19 mouse cellular contexts compared by ENCODE assay signal in the genomic region with DNA sequence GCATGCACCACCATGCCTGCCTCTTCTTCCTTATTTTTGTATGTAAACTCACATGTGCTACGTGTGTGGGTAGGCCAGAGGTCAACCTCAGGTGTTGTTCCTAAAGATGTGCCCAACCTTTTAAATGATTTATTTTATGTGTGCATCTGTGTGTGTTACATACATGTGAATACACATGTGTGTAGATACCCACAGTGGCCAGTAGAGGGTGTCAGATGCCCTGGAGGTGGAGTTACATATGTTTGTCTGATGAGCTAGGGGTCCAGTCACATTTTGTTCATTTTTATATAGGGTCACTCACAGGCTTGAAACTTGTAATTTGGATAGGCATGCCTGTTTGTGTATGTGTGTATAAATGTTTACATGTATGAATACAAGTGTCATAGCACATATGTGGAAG. TPM values are rescaled to one million over a fixed set of nuclear protein-coding genes. Genes with fewer than 3 reads are reported as not detected.
DNase-seq lines count a peak whose midpoint lies in the region; ATAC-seq and TF ChIP-seq lines count a peak whose summit lies in the region.
"Had no signal": no experiment of that assay in that cellular context is flagged by ENCODE, and none has a peak within 500 bp of the region (broad histone marks: within the 10 kb centered on the region; RNA-seq: fewer than 3 reads in every experiment).

No protein-coding gene starts in this region.

- no peak overlapping the region for H3K4me3 ChIP-seq in heart, adult 2 months
- H3K4me3 ChIP-seq in lung, embryonic 14.5 days (ENCODE audit: low read depth, low read length), result no peak overlapping the region
- H3K4me3 ChIP-seq in stomach, postnatal 0 days (ENCODE audit: low read depth, low read length), result no peak overlapping the region
- H3K4me3 ChIP-seq: hindbrain, embryonic 12.5 days; neural tube, embryonic 13.5 days had no signal

- peaks cover 6% of the 10 kb centered on the region; the same call in 1 of the 2 replicates for H3K36me3 ChIP-seq in heart, adult 2 months (ENCODE audit: control insufficient read depth, insufficient read depth, low read length)
- no peaks in the 10 kb centered on the region for H3K36me3 ChIP-seq in lung, embryonic 14.5 days (ENCODE audit: insufficient read depth)
- no peaks in the 10 kb centered on the region for H3K36me3 ChIP-seq in stomach, postnatal 0 days (ENCODE audit: control insufficient read depth, insufficient read depth, low read length)
- H3K36me3 ChIP-seq: hindbrain, embryonic 12.5 days; neural tube, embryonic 13.5 days had no signal

- peaks cover 2% of the 10 kb centered on the region; the same call in 1 of the 2 replicates for H3K4me1 ChIP-seq in heart, adult 2 months (ENCODE audit: control insufficient read depth, insufficient read depth, low read length)
- no peaks in the 10 kb centered on the region for H3K4me1 ChIP-seq in lung, embryonic 14.5 days (ENCODE audit: insufficient read depth)
- H3K4me1 ChIP-seq in stomach, postnatal 0 days (replicated peaks; ENCODE audit: control insufficient read depth, insufficient read depth), result 0 out of 2 replicates have a peak, but pooled peaks cover 2% of the 10 kb centered on the region

- H3K9me3 ChIP-seq in lung, embryonic 14.5 days (ENCODE audit: low read depth, low read length), result no peaks in the 10 kb centered on the region
- no peaks in the 10 kb centered on the region for H3K9me3 ChIP-seq in stomach, postnatal 0 days (ENCODE audit: control insufficient read depth, low read length)
- H3K9me3 ChIP-seq: hindbrain, embryonic 12.5 days; neural tube, embryonic 13.5 days had no signal

- no peak overlapping the region for H3K4me2 ChIP-seq in lung, embryonic 14.5 days
- no peak overlapping the region for H3K4me2 ChIP-seq in stomach, postnatal 0 days (replicated peaks; ENCODE audit: low read depth)
- H3K4me2 ChIP-seq: heart, embryonic 11.5 days; hindbrain, embryonic 12.5 days; midbrain, embryonic 11.5 days; neural tube, embryonic 13.5 days had no signal

- no peak for DNase-seq in heart, adult 2 months
- no peak for DNase-seq in heart, adult 9 months (ENCODE audit: low spot score in 2 of 2)
- DNase-seq in lung, embryonic 14.5 days, result no peak
- DNase-seq in lung, adult 18-20 months, result no peak
- peak; percentile 67 for DNase-seq in R1 (ENCODE audit: low read depth, low spot score)
- no peak for DNase-seq in stomach, postnatal 0 days (ENCODE audit: low spot score)
- no peak for DNase-seq in thymus, postnatal 4 days
- DNase-seq: cerebellum, adult 9-10 months; heart, postnatal 10 days; kidney, adult 11 months; kidney, postnatal 10 days; lung, adult 2 months; thymus, adult 18-20 months had no signal

- TF ChIP-seq EP300 in heart, adult 2 months (IDR thresholded peaks at IDR 0.05; ENCODE audit: insufficient read depth, low read depth, low read length), result no peak
- no peak for TF ChIP-seq EP300 in stomach, postnatal 0 days (optimal IDR thresholded peaks at IDR 0.05)

- no peak for ATAC-seq in lung, embryonic 14.5 days (ENCODE audit: insufficient read depth)
- no peak for ATAC-seq in stomach, postnatal 0 days (ENCODE audit: low FRiP score, low TSS enrichment)
- ATAC-seq: forebrain, embryonic 14.5 days had no signal

- no peak for TF ChIP-seq POLR2A in heart, adult 2 months (IDR thresholded peaks at IDR 0.05; ENCODE audit: insufficient read depth, low read depth, low read length)

- H3K9ac ChIP-seq in heart, adult 2 months (ENCODE audit: low read depth, low read length), result no peak overlapping the region
- H3K9ac ChIP-seq in lung, embryonic 14.5 days, result no peak overlapping the region
- H3K9ac ChIP-seq in stomach, postnatal 0 days (ENCODE audit: low read length), result no peak overlapping the region
- H3K9ac ChIP-seq: hindbrain, embryonic 12.5 days; neural tube, embryonic 13.5 days had no signal

- H3K27me3 ChIP-seq in heart, adult 2 months (ENCODE audit: control insufficient read depth, insufficient read depth, low read length), result no peaks in the 10 kb centered on the region
- H3K27me3 ChIP-seq in lung, embryonic 14.5 days (ENCODE audit: insufficient read depth, low read length), result no peaks in the 10 kb centered on the region
- no peaks in the 10 kb centered on the region for H3K27me3 ChIP-seq in stomach, postnatal 0 days (ENCODE audit: control insufficient read depth, insufficient read depth, low read length)
- H3K27me3 ChIP-seq: hindbrain, embryonic 12.5 days; neural tube, embryonic 13.5 days had no signal

- H3K79me2 ChIP-seq in heart, adult 2 months (replicated peaks; ENCODE audit: control insufficient read depth, insufficient read depth, low read length), result no peaks in the 10 kb centered on the region

- intact Hi-C loops in heart, adult 2 months (cut with DNase I), result loop anchor here (5.0 kb wide), 1 partner anchor 108 kb away; a partner anchor contains a TSS

- 0 out of 2 replicates have a peak, but pooled peaks have one; percentile 13 for TF ChIP-seq CTCF in heart, adult 2 months (IDR thresholded peaks at IDR 0.05)
- 0 out of 2 replicates have a peak, but pooled peaks have one; percentile 31 for TF ChIP-seq CTCF in lung, embryonic 14.5 days (IDR thresholded peaks at IDR 0.05; ENCODE audit: low read depth)
- TF ChIP-seq CTCF in stomach, postnatal 0 days (IDR thresholded peaks at IDR 0.05; ENCODE audit: low read depth), result peak; percentile 41; the same call in 1 of the 2 replicates

- WGBS in heart, adult 2 months, result 83% methylated on average over 1 of the region's 1 CpGs
- 69% methylated on average over 1 of the region's 1 CpGs for WGBS in lung, embryonic 14.5 days
- WGBS in stomach, postnatal 0 days, result 79% methylated on average over 1 of the region's 1 CpGs

- H3K27ac ChIP-seq in heart, adult 2 months, result no peak overlapping the region
- H3K27ac ChIP-seq in lung, embryonic 14.5 days (ENCODE audit: low read depth), result no peak overlapping the region
- no peak overlapping the region for H3K27ac ChIP-seq in stomach, postnatal 0 days (replicated peaks)
- H3K27ac ChIP-seq: hindbrain, embryonic 12.5 days; macrophage; neural tube, embryonic 13.5 days had no signal

RNA-seq across cellular contexts. Expression of a gene that starts 2.4 kb away (rescaled TPM):
- total RNA-seq in heart, adult 2 months (2021), result 10 to 100 TPM; 32.1 to 32.4 TPM
- 19.7 and 20.6 TPM in 2 replicates for polyA plus RNA-seq in heart, adult 2 months (2012; rRNA removed)
- 14.6 TPM in 2 replicates for polyA plus RNA-seq in lung, embryonic 14.5 days (2014; fragmentation: Nextera tagmentation; extraction: Ambion mirVana)
- 3.7 and 3.9 TPM in 2 replicates for polyA plus RNA-seq in stomach, postnatal 0 days (2015; fragmentation: Nextera tagmentation; extraction: Ambion mirVana)

RNA-seq across cellular contexts. Expression of a gene that starts 52.7 kb away (rescaled TPM):
- total RNA-seq in heart, adult 2 months (2021), result under 1 TPM; 0.09 to 0.23 TPM
- 0.12 and 0.16 TPM in 2 replicates for polyA plus RNA-seq in heart, adult 2 months (2012; rRNA removed)
- polyA plus RNA-seq in lung, embryonic 14.5 days (2014; fragmentation: Nextera tagmentation; extraction: Ambion mirVana), result 1.3 and 1.4 TPM in 2 replicates
- polyA plus RNA-seq in stomach, postnatal 0 days (2015; fragmentation: Nextera tagmentation; extraction: Ambion mirVana), result 0.13 and 0.16 TPM in 2 replicates
